Mouse (Mus musculus): Measurements from ENCODE around the gene Lrch3.

DNA sequence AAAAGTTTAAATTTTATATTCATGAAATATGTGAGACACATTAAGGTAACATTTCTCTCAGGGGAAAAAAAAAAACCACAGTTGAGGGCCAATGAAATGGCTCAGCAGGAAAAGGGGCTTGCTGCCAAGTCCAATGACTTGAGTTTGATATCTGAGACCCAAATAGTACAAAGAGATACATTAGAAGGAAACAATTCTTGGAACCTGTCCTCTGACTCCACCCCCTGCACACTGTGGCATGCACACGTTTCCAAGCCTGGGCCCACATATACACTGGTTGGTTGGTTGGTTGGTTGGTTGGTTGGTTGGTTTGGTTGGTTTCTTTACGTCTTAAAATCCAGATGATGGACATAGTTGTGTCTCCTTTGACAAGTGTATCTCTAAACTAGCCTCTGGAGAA lies 102.1 kb downstream of the Lrch3 start:
- TF ChIP-seq GATA1 (IDR thresholded peaks at IDR 0.05; ENCODE audit: low read length) (no peak), TAL1 (IDR thresholded peaks at IDR 0.05; ENCODE audit: low read length) (no peak)

All from erythroblast, embryonic 14.5 days (primary cell).